Mouse (Mus musculus): ENCODE data around the gene AF067061.
"Not testable (repeated sequence)": the region's sequence is repeated elsewhere in the genome, so short reads cannot be mapped to it uniquely, and the experiment has no call there.

DNA sequence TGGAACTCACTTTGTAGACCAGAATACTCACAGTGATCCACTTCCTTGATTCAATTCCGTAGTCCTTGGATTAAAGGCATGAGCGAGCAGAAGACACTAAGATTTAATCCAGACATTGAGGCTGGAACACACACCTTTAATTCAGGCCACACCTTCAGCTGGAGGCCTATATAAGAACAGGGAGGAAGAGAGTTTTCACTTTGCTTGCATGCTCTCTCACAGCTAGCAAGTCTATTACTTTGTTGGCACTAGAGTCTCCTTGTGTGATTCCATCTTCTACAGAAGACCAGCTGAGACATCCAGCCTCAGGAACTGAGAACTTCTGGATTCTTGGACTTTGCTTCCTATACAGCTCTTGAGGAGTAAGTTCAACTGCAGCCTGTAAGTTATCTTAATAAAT lies at the start of gene AF067061:
- not testable (repeated sequence) for TF ChIP-seq CTCF, EP300 (IDR thresholded peaks at IDR 0.05; ENCODE audit: low read depth)
